Mouse (Mus musculus): ENCODE data around the gene Ccdc50. TPM values are rescaled to one million over a fixed set of nuclear protein-coding genes. Genes with fewer than 3 reads are reported as not detected.

The Ccdc50 gene
- polyA plus RNA-seq, 1 experiment from 2014 or later = 55.5 TPM

DNA sequence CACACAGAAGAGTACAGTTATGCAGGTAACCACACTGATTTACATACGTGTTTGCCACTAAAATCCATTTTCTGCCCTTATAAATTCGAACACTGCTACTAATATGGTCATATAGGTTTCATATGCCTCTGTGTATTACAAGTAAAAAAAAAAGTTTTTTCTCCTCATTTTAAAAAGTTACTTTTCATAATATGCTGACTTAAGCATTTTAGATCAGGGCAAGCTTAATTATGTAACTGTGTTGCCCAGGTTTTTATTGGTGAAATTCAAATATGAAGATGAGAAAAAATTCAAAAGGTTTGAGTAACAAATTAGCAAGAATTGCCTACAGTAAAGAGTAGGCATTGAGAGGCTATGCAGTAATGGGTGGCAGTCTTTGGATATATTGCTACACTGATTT is 62.0 kb downstream of the Ccdc50 start:
- Histone ChIP-seq H3K4me1 (ENCODE audit: control insufficient read depth, insufficient read depth, low read length) (no peaks in the 10 kb centered on the region), H3K4me3 (ENCODE audit: low read depth, low read length) (no peak overlapping the region), H3K27me3 (ENCODE audit: control insufficient read depth, insufficient read depth, low read length) (no peaks in the 10 kb centered on the region), H3K9me3 (ENCODE audit: control insufficient read depth, low read length) (no peaks in the 10 kb centered on the region), H3K4me2 (ENCODE audit: low read depth, severe bottlenecking) (no peak overlapping the region), H3K27ac (replicated peaks; ENCODE audit: low read depth, low read length) (no peak overlapping the region), H3K9ac (ENCODE audit: low read length) (no peak overlapping the region), H3K36me3 (ENCODE audit: control insufficient read depth, insufficient read depth, low read length) (no peaks in the 10 kb centered on the region; the same call in 1 of the 2 replicates)
- DNase-seq (ENCODE audit: low spot score) (no peak), ATAC-seq (ENCODE audit: insufficient number of reproducible peaks, low FRiP score, low TSS enrichment, low read depth) (no peak)
- WGBS = 91% methylated on average over 2 of the region's 2 CpGs

DNA sequence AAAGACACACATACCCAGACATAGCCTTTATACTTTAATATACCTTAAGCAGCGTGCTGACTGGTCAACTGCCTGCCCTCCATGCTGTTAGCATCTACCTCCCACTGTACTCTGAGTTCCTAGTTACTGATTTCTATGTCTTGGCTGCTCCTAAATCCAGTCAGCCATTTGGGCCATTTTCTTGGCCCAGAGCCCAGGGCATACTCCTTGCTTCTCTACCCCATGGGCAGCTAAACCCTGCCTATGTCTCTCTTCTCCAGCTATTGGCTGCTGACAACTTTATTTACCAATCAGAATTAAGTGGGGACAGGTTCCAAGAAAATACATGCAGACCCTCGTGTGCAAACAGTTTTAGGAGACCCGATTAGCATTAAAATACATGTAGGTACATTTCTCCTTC is 64.7 kb downstream of the Ccdc50 start:
- Histone ChIP-seq H3K27ac (replicated peaks; ENCODE audit: low read depth, low read length) (no peak overlapping the region), H3K4me1 (ENCODE audit: control insufficient read depth, insufficient read depth, low read length) (no peaks in the 10 kb centered on the region), H3K4me2 (ENCODE audit: low read depth, severe bottlenecking) (no peak overlapping the region), H3K36me3 (ENCODE audit: control insufficient read depth, insufficient read depth, low read length) (no peaks in the 10 kb centered on the region; the same call in 1 of the 2 replicates), H3K4me3 (ENCODE audit: low read depth, low read length) (no peak overlapping the region), H3K9me3 (ENCODE audit: control insufficient read depth, low read length) (no peaks in the 10 kb centered on the region), H3K9ac (ENCODE audit: low read length) (no peak overlapping the region), H3K27me3 (ENCODE audit: control insufficient read depth, insufficient read depth, low read length) (no peaks in the 10 kb centered on the region)
- 72% methylated on average over 3 of the region's 3 CpGs for WGBS
- ATAC-seq (ENCODE audit: insufficient number of reproducible peaks, low FRiP score, low TSS enrichment, low read depth) = no peak
- DNase-seq (ENCODE audit: low spot score) = no peak

DNA sequence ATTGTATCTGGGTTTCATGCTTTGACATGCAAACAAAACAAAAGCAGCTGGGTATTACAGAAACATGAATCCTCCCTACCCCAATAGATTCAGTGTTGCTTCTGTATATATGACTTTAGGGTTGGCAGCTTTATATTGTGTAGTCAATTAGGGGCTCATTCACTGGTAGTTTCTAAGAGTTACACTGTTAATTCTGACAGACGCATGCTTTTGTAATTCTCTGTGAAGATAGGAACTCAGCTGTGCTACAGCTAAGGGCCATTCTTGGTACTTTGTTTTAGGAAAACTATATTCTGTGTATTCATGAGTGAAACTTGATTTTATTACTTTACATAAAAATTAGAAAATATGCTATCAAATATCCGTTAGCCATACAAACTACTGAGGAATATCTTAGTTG is 65.2 kb downstream of the Ccdc50 start:
- no peak for ATAC-seq (ENCODE audit: insufficient number of reproducible peaks, low FRiP score, low TSS enrichment, low read depth)

DNA sequence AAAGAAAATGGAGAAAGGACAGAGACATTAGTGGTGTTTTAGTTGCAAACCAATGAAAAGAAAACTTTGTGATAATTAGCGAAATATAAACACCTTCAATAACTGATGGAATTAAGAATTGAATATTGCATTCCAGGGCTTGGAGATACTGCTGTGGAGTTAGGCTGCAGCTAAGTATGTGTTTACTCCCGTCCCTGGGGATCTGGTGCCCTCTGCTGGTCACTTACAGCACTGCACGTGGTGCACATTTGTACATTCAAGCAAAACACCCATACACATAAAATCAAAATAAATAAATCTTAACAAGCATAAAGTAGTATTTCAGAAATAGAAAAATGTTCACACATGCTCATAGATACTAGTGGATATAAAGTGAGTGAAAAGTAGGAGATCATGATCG is 68.6 kb downstream of the Ccdc50 start:
- 21% methylated on average over 4 of the region's 4 CpGs for WGBS
- Histone ChIP-seq H3K9ac (ENCODE audit: low read length) (no peak overlapping the region), H3K27ac (replicated peaks; ENCODE audit: low read depth, low read length) (no peak overlapping the region), H3K4me3 (ENCODE audit: low read depth, low read length) (no peak overlapping the region), H3K27me3 (ENCODE audit: control insufficient read depth, insufficient read depth, low read length) (no peaks in the 10 kb centered on the region), H3K4me2 (ENCODE audit: low read depth, severe bottlenecking) (no peak overlapping the region), H3K4me1 (ENCODE audit: control insufficient read depth, insufficient read depth, low read length) (no peaks in the 10 kb centered on the region), H3K36me3 (ENCODE audit: control insufficient read depth, insufficient read depth, low read length) (no peaks in the 10 kb centered on the region), H3K9me3 (ENCODE audit: control insufficient read depth, low read length) (no peaks in the 10 kb centered on the region)
- DNase-seq (ENCODE audit: low spot score) (peak; percentile 89), ATAC-seq (ENCODE audit: insufficient number of reproducible peaks, low FRiP score, low TSS enrichment, low read depth) (no peak)

More for the DNA sequence above, 65.2 kb downstream of the Ccdc50 start:
- H3K27ac ChIP-seq (replicated peaks; ENCODE audit: low read depth, low read length) = no peak overlapping the region
- no peak overlapping the region for H3K4me3 ChIP-seq (ENCODE audit: low read depth, low read length)
- H3K9ac ChIP-seq (ENCODE audit: low read length) = no peak overlapping the region
- 90% methylated on average over 2 of the region's 2 CpGs for WGBS
- H3K9me3 ChIP-seq (ENCODE audit: control insufficient read depth, low read length) = no peaks in the 10 kb centered on the region
- H3K36me3 ChIP-seq (ENCODE audit: control insufficient read depth, insufficient read depth, low read length) = no peaks in the 10 kb centered on the region; the same call in 1 of the 2 replicates
- no peaks in the 10 kb centered on the region for H3K27me3 ChIP-seq (ENCODE audit: control insufficient read depth, insufficient read depth, low read length)
- no peaks in the 10 kb centered on the region for H3K4me1 ChIP-seq (ENCODE audit: control insufficient read depth, insufficient read depth, low read length)
- no peak overlapping the region for H3K4me2 ChIP-seq (ENCODE audit: low read depth, severe bottlenecking)
- no peak for DNase-seq (ENCODE audit: low spot score)

DNA sequence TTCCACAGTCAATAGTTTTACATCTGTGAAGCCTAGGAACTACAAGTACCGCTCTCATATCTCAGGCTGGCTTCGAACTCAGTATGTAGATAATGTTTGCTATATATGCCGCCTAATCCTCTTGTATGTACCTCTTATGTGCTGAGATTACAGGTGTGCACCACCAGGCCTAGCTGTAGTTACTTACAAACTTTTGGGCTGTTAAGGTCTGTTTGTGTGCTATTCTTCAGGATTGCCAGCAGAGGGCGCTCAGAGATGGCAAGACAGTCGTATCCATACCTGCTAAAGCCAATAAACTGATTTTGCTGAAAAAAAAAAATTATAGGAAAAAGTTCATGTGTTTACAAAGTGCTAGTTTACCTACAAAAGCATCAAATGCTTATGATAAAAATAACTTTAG is 80.1 kb downstream of the Ccdc50 start:
- H3K4me1 ChIP-seq (ENCODE audit: control insufficient read depth, insufficient read depth, low read length) = no peaks in the 10 kb centered on the region
- no peak overlapping the region for H3K27ac ChIP-seq (replicated peaks; ENCODE audit: low read depth, low read length)
- peak; percentile 71 for DNase-seq (ENCODE audit: low spot score)
- H3K9me3 ChIP-seq (ENCODE audit: control insufficient read depth, low read length) = no peaks in the 10 kb centered on the region
- H3K9ac ChIP-seq (ENCODE audit: low read length) = no peak overlapping the region
- no peak overlapping the region for H3K4me2 ChIP-seq (ENCODE audit: low read depth, severe bottlenecking)
- H3K27me3 ChIP-seq (ENCODE audit: control insufficient read depth, insufficient read depth, low read length) = no peaks in the 10 kb centered on the region
- whole genome bisulfite sequencing = 27% methylated on average over 5 of the region's 5 CpGs
- ATAC-seq (ENCODE audit: insufficient number of reproducible peaks, low FRiP score, low TSS enrichment, low read depth) = 0 out of 2 replicates have a peak, but pooled peaks have one; percentile 57
- no peaks in the 10 kb centered on the region for H3K36me3 ChIP-seq (ENCODE audit: control insufficient read depth, insufficient read depth, low read length)
- H3K4me3 ChIP-seq (ENCODE audit: low read depth, low read length) = no peak overlapping the region

DNA sequence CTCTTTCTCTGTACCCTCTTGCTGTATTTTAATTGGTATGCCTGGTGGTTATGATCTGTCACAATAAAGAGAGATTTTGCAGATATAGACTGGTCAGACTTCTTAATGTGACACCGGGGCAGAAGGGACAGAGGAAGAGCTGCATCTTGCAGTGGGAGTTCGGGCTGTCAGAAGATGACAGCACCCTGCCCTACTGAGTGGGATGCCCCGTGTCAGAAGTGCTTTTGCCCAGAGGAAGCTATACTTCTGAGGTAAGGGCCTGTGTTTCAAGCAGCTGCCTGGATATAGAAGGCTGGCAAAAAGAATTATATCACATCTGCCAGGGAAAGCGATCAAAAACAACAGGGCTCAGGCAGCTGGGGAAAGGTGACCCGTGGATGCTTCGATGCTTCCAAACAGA is 82.7 kb downstream of the Ccdc50 start:
- Histone ChIP-seq H3K4me2 (ENCODE audit: low read depth, severe bottlenecking) (no peak overlapping the region), H3K36me3 (ENCODE audit: control insufficient read depth, insufficient read depth, low read length) (no peaks in the 10 kb centered on the region), H3K4me3 (ENCODE audit: low read depth, low read length) (no peak overlapping the region), H3K9ac (ENCODE audit: low read length) (no peak overlapping the region), H3K27ac (replicated peaks; ENCODE audit: low read depth, low read length) (no peak overlapping the region), H3K9me3 (ENCODE audit: control insufficient read depth, low read length) (no peaks in the 10 kb centered on the region), H3K27me3 (ENCODE audit: control insufficient read depth, insufficient read depth, low read length) (no peaks in the 10 kb centered on the region), H3K4me1 (ENCODE audit: control insufficient read depth, insufficient read depth, low read length) (no peaks in the 10 kb centered on the region)
- no peak for DNase-seq (ENCODE audit: low spot score)
- no peak for ATAC-seq (ENCODE audit: insufficient number of reproducible peaks, low FRiP score, low TSS enrichment, low read depth)
- 75% methylated on average over 6 of the region's 6 CpGs for WGBS

DNA sequence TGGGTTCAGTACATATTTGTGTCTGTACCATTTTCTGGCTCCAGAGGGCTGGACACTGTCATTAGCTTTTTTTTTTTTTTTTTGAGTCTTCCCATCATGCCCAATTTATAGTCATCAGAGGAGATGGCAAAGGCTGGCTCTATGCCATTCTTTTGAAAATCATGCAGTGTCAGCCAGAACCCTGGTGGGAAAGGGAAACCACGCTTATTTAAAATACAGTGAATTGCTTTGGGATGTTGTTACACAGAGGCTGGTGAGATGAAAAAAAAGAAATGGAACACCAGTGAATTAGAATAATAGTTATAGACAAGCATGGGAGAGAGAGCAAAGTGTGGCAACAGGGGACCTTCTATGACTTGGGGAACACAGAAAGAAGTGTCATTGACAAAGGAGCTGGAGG is 95.2 kb downstream of the Ccdc50 start:
- ATAC-seq (ENCODE audit: insufficient number of reproducible peaks, low FRiP score, low TSS enrichment, low read depth) = no peak
- DNase-seq (ENCODE audit: low spot score) = no peak
- WGBS = 91% methylated on average over 1 of the region's 1 CpGs

More for the DNA sequence above, 95.2 kb downstream of the Ccdc50 start:
- Histone ChIP-seq H3K36me3 (ENCODE audit: control insufficient read depth, insufficient read depth, low read length) (no peaks in the 10 kb centered on the region), H3K27me3 (ENCODE audit: control insufficient read depth, insufficient read depth, low read length) (no peaks in the 10 kb centered on the region), H3K4me3 (ENCODE audit: low read depth, low read length) (no peak overlapping the region), H3K4me2 (ENCODE audit: low read depth, severe bottlenecking) (no peak overlapping the region), H3K9ac (ENCODE audit: low read length) (no peak overlapping the region), H3K4me1 (ENCODE audit: control insufficient read depth, insufficient read depth, low read length) (no peaks in the 10 kb centered on the region), H3K27ac (replicated peaks; ENCODE audit: low read depth, low read length) (no peak overlapping the region), H3K9me3 (ENCODE audit: control insufficient read depth, low read length) (no peaks in the 10 kb centered on the region)

Other genes starting within 250 kb of the Ccdc50 start
- not detected in 2 replicates for gene Ostn, start 81.4 kb upstream of the Ccdc50 start, polyA plus RNA-seq (2014; fragmentation: Nextera tagmentation; extraction: Ambion mirVana)
- not detected in 2 replicates for gene Uts2b, start 18.6 kb upstream of the Ccdc50 start, polyA plus RNA-seq (2014; fragmentation: Nextera tagmentation; extraction: Ambion mirVana)

All from limb, embryonic 11.5 days (tissue).